Mouse (Mus musculus) liver, embryonic 14.5 days (tissue): ENCODE data around the gene Ifitm5. TPM values are rescaled to one million over a fixed set of nuclear protein-coding genes. Genes with fewer than 3 reads are reported as not detected.

Experiments
- ATAC-seq: fragments of 200-750 bp; cut with Nextera tagmentation; 2 replicates; pipeline ENCODE4 v1.8.0; 2017; ENCODE audit warnings: moderate number of reproducible peaks, mild to moderate bottlenecking, moderate library complexity; ENCODE audit not compliant: insufficient read depth
- DNase-seq, 3 experiments: peaks; one replicate each; pipeline ENCODE4 v3.0.0-alpha.2; 2012 to 2013; ENCODE audit warnings: low read depth in 3 of 3, low spot score in 3 of 3
- H3K27ac ChIP-seq: fragments of 300-500 bp; sonication (generic); 2 replicates; pipeline ENCODE4 v1.5.1; 2014; ENCODE audit warnings: moderate library complexity, mild to moderate bottlenecking, control low read depth, inconsistent platforms
- H3K27me3 ChIP-seq: fragments of 300-500 bp; sonication (generic); 2 replicates; pipeline ENCODE4 v1.6.1; 2014; ENCODE audit warnings: mild to moderate bottlenecking, low read length, moderate library complexity; ENCODE audit not compliant: control insufficient read depth, insufficient read depth
- H3K36me3 ChIP-seq: fragments of 300-500 bp; sonication (generic); replicated peaks from 2 replicates; pipeline ENCODE4 v1.6.1; 2014; ENCODE audit warnings: low read depth; ENCODE audit not compliant: control insufficient read depth, insufficient read depth
- H3K4me1 ChIP-seq, 2 experiments: fragments of 200-500 bp in 1 of 2; fragments of 300-500 bp in 1 of 2; sonication (generic) in 1 of 2; replicated peaks; 2 replicates each; pipeline ENCODE4 v1.6.1; 2012 to 2014; ENCODE audit warnings: antibody characterized with exemption in 1 of 2, inconsistent platforms in 1 of 2, low read length in 1 of 2; ENCODE audit not compliant: control insufficient read depth in 2 of 2, insufficient read depth in 2 of 2
- H3K4me2 ChIP-seq: fragments of 300-500 bp; sonication (generic); 2 replicates; pipeline ENCODE4 v1.6.1; 2014; ENCODE audit warnings: low read depth, mild to moderate bottlenecking, control low read depth, moderate library complexity
- H3K4me3 ChIP-seq, 2 experiments: fragments of 200-500 bp in 1 of 2; fragments of 300-500 bp in 1 of 2; sonication (generic) in 1 of 2; 2 replicates each; pipeline ENCODE4 v1.5.1; 2012 to 2014; ENCODE audit warnings: low read depth in 2 of 2, low read length in 2 of 2, mild to moderate bottlenecking in 2 of 2, control low read depth in 1 of 2, inconsistent platforms in 1 of 2, moderate library complexity in 1 of 2; ENCODE audit not compliant: insufficient read depth in 1 of 2
- H3K9ac ChIP-seq: fragments of 300-500 bp; sonication (generic); replicated peaks from 2 replicates; pipeline ENCODE4 v1.6.1; 2014; ENCODE audit warnings: mild to moderate bottlenecking, control low read depth, moderate library complexity
- H3K9me3 ChIP-seq: fragments of 300-500 bp; sonication (generic); 2 replicates; pipeline ENCODE4 v1.6.1; 2016; ENCODE audit warnings: low read length, mixed read lengths; ENCODE audit not compliant: control insufficient read depth
- CTCF ChIP-seq: IDR thresholded peaks from 2 replicates; pipeline ENCODE4 v1.5.1; 2016; ENCODE audit warnings: antibody characterized with exemption, low read depth, control low read depth
- EP300 ChIP-seq: IDR thresholded peaks from 2 replicates; pipeline ENCODE4 v1.6.1; 2016; ENCODE audit warnings: antibody characterized with exemption, low read depth
- WGBS: fragments of 180-500 bp; shearing (Covaris S2); extraction: QIAGEN DNeasy Blood & Tissue Kit; methylation state at CpG from one replicate; pipeline ENCODE4 v1.1.7; 2014; ENCODE audit not compliant: insufficient replicate concordance; 5-methylcytosine and 5-hydroxymethylcytosine counted together
- polyA plus RNA-seq, 2 experiments: library from polyadenylated mRNA; depleted of rRNA in 1 of 2; stranded (reverse) in 1 of 2; unstranded in 1 of 2; fragments of >200 nt; fragmentation: Nextera tagmentation in 1 of 2; extraction: Ambion mirVana in 1 of 2; gene quantifications; 2 replicates each; pipeline versions ENCODE4 v1.2.1 to v1.2.3; 2012 to 2014

Gene Ifitm5
- polyA plus RNA-seq, 2 experiments, result 0.30 to 0.33 TPM

DNA sequence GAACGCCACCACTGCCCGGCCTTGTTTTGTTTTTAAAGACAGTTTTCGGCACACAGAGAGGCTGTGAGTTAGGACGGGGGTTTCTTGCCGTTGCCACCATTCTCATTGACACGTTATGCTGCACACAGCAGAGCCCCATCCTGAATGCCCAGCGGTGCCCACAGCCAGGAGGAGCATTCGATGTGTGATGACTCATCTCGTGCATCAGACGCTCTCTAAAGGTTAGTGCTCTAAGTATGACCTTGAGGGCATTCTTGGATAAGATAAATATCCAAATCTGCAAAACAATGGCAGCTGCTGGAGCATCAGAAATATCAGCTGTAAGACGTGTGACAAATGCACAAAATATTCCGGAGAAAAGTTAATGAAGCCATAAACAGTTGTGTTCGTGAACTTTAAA, 43.0 kb downstream of the Ifitm5 start:
- no peak for ATAC-seq
- Histone ChIP-seq H3K9me3 (no peaks in the 10 kb centered on the region), H3K36me3 (no peaks in the 10 kb centered on the region), H3K4me1 (peaks cover 0 to 6% of the 10 kb centered on the region in 2 experiments; a peak in 2 of 4 replicates), H3K4me2 (peak overlapping the region; percentile 34), H3K4me3 (no peak overlapping the region), H3K9ac (no peak overlapping the region), H3K27ac (no peak overlapping the region), H3K27me3 (no peaks in the 10 kb centered on the region)
- WGBS, result 67% methylated on average over 13 of the region's 13 CpGs
- TF ChIP-seq EP300 (no peak), CTCF (no peak)
- no peak for DNase-seq

DNA sequence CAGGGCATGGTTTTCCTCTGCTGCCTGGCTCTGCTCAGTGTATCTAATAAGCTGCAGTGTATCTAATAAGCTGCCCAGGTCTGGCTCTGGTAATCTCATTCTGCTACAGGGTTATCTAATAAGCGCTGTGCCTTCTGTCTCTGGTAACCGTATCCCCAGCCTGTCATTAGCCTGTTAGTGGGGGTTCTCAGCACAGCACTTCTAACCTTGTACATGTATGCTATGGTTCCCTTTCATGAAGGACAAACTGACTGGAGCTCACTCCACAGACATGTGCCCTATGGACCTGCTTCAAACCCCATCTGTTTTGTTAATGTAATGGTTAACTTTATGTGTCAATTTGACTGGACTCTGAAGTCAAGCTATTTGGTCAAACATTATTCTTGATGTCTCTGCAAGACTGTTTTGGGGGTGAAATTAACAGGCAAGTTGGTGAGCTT, 44.4 kb downstream of the Ifitm5 start:
- ATAC-seq (peak; percentile 41; the same call in 1 of the 2 replicates), DNase-seq (no peak)
- Histone ChIP-seq H3K4me1 (peaks cover 0 to 5% of the 10 kb centered on the region in 2 experiments; a peak in 1 of 4 replicates), H3K27me3 (no peaks in the 10 kb centered on the region), H3K4me3 (peak overlapping the region in 1 of 2 experiments; percentile 22; a peak in 1 of 4 replicates), H3K4me2 (no peak overlapping the region; the same call in 1 of the 2 replicates), H3K36me3 (no peaks in the 10 kb centered on the region), H3K27ac (no peak overlapping the region), H3K9me3 (no peaks in the 10 kb centered on the region), H3K9ac (no peak overlapping the region)
- no peak for TF ChIP-seq EP300
- no peak for TF ChIP-seq CTCF
- 28% methylated on average over 2 of the region's 2 CpGs for WGBS

DNA sequence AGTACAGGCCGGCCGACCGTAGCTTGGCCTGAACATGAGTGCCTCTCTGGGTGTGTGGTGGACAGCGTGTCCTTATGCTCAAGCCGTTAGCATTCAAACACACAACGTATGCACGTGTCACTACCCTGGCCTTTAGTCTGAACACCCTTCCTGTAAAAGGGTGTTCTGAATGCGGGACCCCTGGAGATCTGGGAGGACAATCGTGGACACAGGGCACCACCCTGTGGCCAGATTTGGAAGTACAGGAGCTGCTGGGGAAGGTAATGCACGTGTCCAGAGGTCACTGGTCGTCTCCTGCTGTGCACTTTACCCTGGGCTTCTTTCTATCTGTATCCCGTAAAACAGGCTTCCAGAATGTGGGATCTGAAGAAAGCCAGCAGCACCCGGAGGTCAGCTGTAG, 46.9 kb downstream of the Ifitm5 start:
- H3K36me3 ChIP-seq, result no peaks in the 10 kb centered on the region
- no peaks in the 10 kb centered on the region for H3K4me1 ChIP-seq
- no peaks in the 10 kb centered on the region for H3K9me3 ChIP-seq
- TF ChIP-seq CTCF, result peak; percentile 98
- TF ChIP-seq EP300, result no peak
- H3K4me2 ChIP-seq, result no peak overlapping the region
- WGBS, result 25% methylated on average over 13 of the region's 13 CpGs
- peak; percentile 14; the same call in 1 of the 2 replicates for ATAC-seq
- no peak overlapping the region for H3K27ac ChIP-seq
- no peak overlapping the region for H3K4me3 ChIP-seq
- DNase-seq, result no peak
- no peak overlapping the region for H3K9ac ChIP-seq
- H3K27me3 ChIP-seq, result no peaks in the 10 kb centered on the region

DNA sequence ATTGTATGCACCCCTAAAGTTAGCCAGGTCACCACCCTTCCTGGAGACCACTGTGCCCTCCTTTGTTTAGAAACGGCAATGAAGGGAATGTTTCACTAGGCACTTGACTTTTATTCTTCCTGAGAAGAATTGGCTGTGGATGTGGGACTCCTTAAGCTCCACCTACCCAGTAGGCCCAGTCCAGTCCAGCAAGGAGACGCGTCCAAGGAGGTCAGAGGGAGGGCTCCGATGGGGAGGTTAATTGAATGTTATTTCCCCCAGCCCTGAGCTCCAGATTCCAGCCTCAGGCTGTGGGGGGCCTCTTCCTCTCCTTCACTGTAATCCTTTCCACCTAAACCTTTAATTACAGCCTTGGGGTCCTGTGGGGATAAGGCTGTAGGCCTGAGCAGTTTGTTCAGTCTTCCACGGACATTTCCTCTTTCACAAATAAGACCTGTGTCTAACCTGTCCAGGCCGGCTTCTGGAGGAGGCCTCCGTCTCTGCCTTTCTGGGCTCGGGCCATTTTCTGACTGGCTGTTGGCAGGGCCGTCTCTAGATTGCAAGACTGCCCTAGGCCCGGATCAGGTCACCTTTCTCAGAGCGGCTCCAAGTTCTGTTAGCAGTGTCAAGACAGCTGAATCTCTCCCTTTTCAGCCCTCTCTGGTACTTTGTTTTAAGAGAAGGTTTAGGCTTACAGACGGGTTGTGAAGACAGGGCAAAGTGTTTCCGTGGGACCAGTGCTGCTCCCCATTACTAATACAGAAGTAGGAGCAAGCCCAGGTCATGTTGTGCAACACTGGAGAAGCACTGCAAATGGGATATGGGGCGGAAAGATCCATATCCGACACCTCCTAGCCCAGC, 47.8 kb downstream of the Ifitm5 start:
- Histone ChIP-seq H3K4me2 (no peak overlapping the region), H3K9ac (no peak overlapping the region), H3K9me3 (no peaks in the 10 kb centered on the region), H3K4me1 (no peaks in the 10 kb centered on the region), H3K27ac (no peak overlapping the region), H3K36me3 (peaks cover 6% of the 10 kb centered on the region), H3K27me3 (no peaks in the 10 kb centered on the region), H3K4me3 (no peak overlapping the region)
- no peak for DNase-seq
- WGBS, result 68% methylated on average over 15 of the region's 15 CpGs
- TF ChIP-seq EP300, result no peak
- TF ChIP-seq CTCF, result no peak
- no peak for ATAC-seq

DNA sequence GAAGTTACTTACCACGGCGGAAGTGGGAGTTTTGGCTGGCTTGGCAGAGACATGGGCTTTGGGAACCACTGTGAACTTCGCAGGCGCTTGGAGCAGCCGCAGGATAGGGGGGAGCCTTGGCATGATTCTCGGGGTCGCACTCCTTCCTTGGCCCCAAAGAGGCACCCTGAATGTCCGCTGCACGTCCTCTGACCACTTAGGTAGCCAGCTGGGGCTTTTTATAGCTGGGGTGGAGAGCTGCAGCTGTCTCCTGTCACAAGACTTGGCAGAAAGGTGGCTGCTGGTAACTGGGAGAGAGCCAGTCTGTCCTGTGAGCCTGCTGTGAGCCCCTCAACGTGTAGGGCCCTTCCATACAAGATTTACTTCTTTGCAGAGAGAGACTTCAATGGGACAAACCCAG, 49.9 kb downstream of the Ifitm5 start, which contains the start of gene Cox8b:
Cox8b (minus strand) TSS at position 227 of the 400 bp plus-strand sequence.
- DNase-seq (no peak), ATAC-seq (no peak)
- no peak for TF ChIP-seq EP300
- no peak for TF ChIP-seq CTCF
- H3K9ac ChIP-seq, result no peak within 1 kb of the TSS
- no peaks in the 10 kb centered on the region for H3K9me3 ChIP-seq
- peaks cover 6% of the 10 kb centered on the region for H3K36me3 ChIP-seq
- H3K27ac ChIP-seq, result no peak within 1 kb of the TSS
- H3K4me3 ChIP-seq, result no peak within 1 kb of the TSS
- H3K27me3 ChIP-seq, result no peaks in the 10 kb centered on the region
- no peak within 1 kb of the TSS for H3K4me2 ChIP-seq
- no peaks in the 10 kb centered on the region for H3K4me1 ChIP-seq
- WGBS, result 71% methylated on average over 10 of the region's 10 CpGs
